Mouse (Mus musculus): ENCODE measurements around the gene Atat1. TPM values are rescaled to one million over a fixed set of nuclear protein-coding genes. Genes with fewer than 3 reads are reported as not detected.

The Atat1 gene
- polyA plus RNA-seq, 1 experiment from 2014 or later, result 4.8 TPM

DNA sequence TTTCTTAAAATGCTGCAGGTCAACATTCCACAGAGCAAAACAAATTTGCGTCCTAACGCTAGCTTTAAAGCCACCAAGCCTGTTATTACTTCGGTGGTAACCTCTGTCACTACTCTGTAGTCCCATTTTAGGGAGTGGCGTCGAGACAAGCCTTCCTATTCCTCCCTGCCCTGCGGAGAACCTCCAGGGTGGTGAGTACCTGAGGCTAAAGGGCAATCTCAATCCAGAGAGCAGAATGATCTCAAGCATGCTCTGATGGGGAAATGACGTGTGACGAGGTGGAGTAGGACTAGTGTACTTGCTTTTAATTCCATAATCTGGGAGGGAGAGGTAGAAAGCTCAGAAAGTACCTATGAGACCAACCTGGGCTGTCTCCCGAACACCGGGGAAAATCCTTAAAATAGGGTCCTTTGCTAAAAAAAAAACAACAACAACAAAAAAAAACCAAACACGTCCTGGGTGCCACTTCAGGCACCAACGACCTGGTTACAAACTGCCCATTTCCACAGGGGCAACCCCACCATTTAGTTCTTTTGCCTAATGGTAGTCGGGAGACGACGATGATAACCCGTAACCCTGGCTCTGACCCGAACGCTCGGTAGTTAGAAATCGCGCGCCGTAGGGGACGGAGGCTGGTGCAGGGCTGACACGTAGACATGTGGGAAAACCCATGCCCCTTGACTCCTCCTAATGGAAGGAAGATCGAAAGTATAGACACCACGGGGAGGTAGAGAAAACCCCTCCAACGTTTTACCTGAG is 5.8 kb upstream of the Atat1 start:
- peak; percentile 8 for ATAC-seq
- Histone ChIP-seq H3K4me2 (ENCODE audit: low read depth, low read length) (peak overlapping the region; percentile 81), H3K4me1 (ENCODE audit: insufficient read depth) (peaks cover 16% of the 10 kb centered on the region), H3K27ac (ENCODE audit: low read depth) (peak overlapping the region; percentile 95), H3K9ac (replicated peaks) (peak overlapping the region; percentile 94), H3K4me3 (ENCODE audit: low read depth, low read length) (peak overlapping the region; percentile 63), H3K27me3 (ENCODE audit: insufficient read depth, low read length) (no peaks in the 10 kb centered on the region), H3K36me3 (replicated peaks; ENCODE audit: insufficient read depth, low read length) (peaks cover 36% of the 10 kb centered on the region), H3K9me3 (ENCODE audit: low read length) (no peaks in the 10 kb centered on the region)
- WGBS (ENCODE audit: insufficient replicate concordance), result 2% methylated on average over 28 of the region's 28 CpGs
- DNase-seq, result peak; percentile 37
- TF ChIP-seq EP300 (IDR thresholded peaks at IDR 0.05; ENCODE audit: low read depth) (no peak), CTCF (IDR thresholded peaks at IDR 0.05; ENCODE audit: low read depth) (no peak)

DNA sequence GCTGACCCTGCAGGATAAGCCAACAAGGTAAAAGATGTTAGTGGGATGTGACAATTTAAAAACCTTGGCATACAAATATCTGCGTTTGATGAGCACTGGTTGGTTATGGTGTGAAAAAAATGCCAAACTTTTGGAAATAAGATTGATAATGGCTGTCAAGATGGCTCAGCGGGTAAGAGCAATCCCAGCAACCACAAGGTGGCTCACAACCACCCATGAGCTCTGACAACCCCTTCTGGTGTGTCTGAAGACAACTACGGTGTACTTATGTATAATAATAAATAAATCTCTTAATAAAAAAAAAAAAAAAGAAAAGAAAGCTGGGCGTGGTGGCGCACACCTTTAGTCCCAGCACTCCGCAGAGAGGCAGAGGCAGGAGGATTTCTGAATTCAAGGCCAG is 5.1 kb upstream of the Atat1 start:
- Histone ChIP-seq H3K27ac (ENCODE audit: low read depth) (peak overlapping the region; percentile 95), H3K4me1 (ENCODE audit: insufficient read depth) (peaks cover 11% of the 10 kb centered on the region), H3K4me3 (ENCODE audit: low read depth, low read length) (peak overlapping the region; percentile 63), H3K27me3 (ENCODE audit: insufficient read depth, low read length) (no peaks in the 10 kb centered on the region), H3K9ac (replicated peaks) (peak overlapping the region; percentile 94; the same call in 1 of the 2 replicates), H3K4me2 (ENCODE audit: low read depth, low read length) (peak overlapping the region; percentile 81), H3K9me3 (ENCODE audit: low read length) (no peaks in the 10 kb centered on the region), H3K36me3 (replicated peaks; ENCODE audit: insufficient read depth, low read length) (peaks cover 36% of the 10 kb centered on the region)
- DNase-seq (no peak), ATAC-seq (no peak)
- WGBS (ENCODE audit: insufficient replicate concordance), result 57% methylated on average over 6 of the region's 6 CpGs
- TF ChIP-seq CTCF (IDR thresholded peaks at IDR 0.05; ENCODE audit: low read depth), result peak; percentile 35
- no peak for TF ChIP-seq EP300 (IDR thresholded peaks at IDR 0.05; ENCODE audit: low read depth)

DNA sequence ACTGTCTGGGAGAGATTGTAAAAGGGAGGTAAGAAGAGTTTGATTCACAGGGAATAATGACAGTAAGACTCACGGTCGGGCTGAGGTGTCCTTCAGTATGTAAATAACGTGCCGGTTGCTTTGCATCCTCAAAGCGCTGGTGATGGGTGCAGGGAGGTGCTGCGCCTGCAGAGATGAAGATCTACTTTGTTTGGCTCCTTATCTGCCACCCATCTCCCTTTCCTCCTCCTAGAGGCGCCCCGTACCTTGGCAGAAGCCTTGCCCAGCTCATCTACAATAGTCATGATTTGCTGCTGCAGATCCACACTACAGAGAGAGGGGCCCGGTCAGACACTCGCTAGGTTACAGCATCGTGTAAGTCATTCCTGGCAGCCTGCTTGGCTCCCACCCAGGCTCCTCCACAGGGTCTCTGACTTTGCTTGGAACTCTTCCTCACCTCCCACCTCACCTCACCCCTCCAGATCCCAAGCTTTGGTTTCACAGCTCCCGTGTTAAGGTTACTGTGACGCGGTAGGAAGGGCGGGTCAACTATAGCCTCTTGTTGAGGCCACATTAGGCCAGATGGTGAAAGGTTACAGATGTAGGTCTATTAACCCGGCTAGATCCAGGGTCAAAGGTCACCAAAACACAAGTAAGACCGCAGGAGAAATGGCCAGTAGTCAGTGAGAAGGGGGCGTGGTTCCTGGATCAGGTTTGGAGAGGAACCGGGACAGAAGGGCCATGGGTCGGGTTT is 523 bp downstream of the Atat1 start:
- Histone ChIP-seq H3K4me2 (ENCODE audit: low read depth, low read length) (peak overlapping the region; percentile 72), H3K27me3 (ENCODE audit: insufficient read depth, low read length) (no peaks in the 10 kb centered on the region), H3K9me3 (ENCODE audit: low read length) (no peaks in the 10 kb centered on the region), H3K4me3 (ENCODE audit: low read depth, low read length) (peak overlapping the region; percentile 62), H3K36me3 (replicated peaks; ENCODE audit: insufficient read depth, low read length) (peaks cover 28% of the 10 kb centered on the region), H3K4me1 (ENCODE audit: insufficient read depth) (peaks cover 9% of the 10 kb centered on the region), H3K27ac (ENCODE audit: low read depth) (peak overlapping the region; percentile 84), H3K9ac (replicated peaks) (peak overlapping the region; percentile 46)
- DNase-seq (no peak), ATAC-seq (peak; percentile 83)
- TF ChIP-seq CTCF (IDR thresholded peaks at IDR 0.05; ENCODE audit: low read depth), result no peak
- TF ChIP-seq EP300 (IDR thresholded peaks at IDR 0.05; ENCODE audit: low read depth), result no peak; the same call in 1 of the 2 replicates
- 22% methylated on average over 20 of the region's 20 CpGs for WGBS (ENCODE audit: insufficient replicate concordance)

DNA sequence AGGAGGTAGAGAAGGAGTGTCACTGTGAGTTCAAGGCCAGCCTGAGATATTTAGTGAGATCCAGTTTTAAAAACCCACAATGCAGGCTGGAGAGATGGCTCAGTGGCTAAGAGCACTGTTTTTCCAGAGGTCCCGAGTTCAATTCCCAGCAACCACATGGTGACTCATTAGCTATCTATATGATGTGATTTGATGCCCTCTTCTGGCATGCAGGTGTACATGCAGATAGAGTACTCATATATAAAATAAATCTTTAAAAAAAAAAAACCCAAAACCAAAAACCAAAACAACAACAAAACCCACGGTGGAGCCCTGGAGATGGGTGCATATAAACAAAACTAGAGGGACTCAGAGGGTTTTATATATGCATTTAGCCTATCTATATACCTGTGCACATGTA is 2.3 kb downstream of the Atat1 start:
- Histone ChIP-seq H3K27me3 (ENCODE audit: insufficient read depth, low read length) (no peaks in the 10 kb centered on the region), H3K4me1 (ENCODE audit: insufficient read depth) (peaks cover 9% of the 10 kb centered on the region), H3K4me2 (ENCODE audit: low read depth, low read length) (no peak overlapping the region), H3K27ac (ENCODE audit: low read depth) (no peak overlapping the region), H3K9me3 (ENCODE audit: low read length) (no peaks in the 10 kb centered on the region), H3K36me3 (replicated peaks; ENCODE audit: insufficient read depth, low read length) (peaks cover 16% of the 10 kb centered on the region), H3K9ac (replicated peaks) (no peak overlapping the region), H3K4me3 (ENCODE audit: low read depth, low read length) (no peak overlapping the region)
- DNase-seq, result no peak
- no peak for ATAC-seq
- TF ChIP-seq EP300 (IDR thresholded peaks at IDR 0.05; ENCODE audit: low read depth), result no peak
- peak; percentile 50 for TF ChIP-seq CTCF (IDR thresholded peaks at IDR 0.05; ENCODE audit: low read depth)
- 53% methylated on average over 2 of the region's 2 CpGs for WGBS (ENCODE audit: insufficient replicate concordance)

DNA sequence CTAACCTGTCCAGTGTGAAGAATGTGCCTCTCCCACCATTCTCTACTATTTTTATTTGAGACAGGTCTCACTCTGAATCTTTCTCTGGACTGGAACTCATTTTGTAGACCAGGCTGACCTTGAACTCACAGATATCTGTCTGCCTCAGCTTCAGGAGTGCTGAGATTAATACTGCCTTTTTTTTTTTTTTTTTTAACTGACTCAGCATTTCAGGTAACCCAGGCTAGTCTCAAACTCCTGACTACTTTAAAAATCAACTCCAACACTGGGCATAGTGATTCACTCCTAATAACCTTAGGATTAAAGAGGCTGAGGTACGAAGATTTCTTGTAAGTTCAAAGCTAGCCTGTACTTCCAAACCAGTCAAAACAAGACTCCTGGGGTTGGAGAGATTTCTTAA is 4.3 kb downstream of the Atat1 start:
- no peaks in the 10 kb centered on the region for H3K9me3 ChIP-seq (ENCODE audit: low read length)
- peaks cover 9% of the 10 kb centered on the region for H3K4me1 ChIP-seq (ENCODE audit: insufficient read depth)
- H3K9ac ChIP-seq (replicated peaks), result no peak overlapping the region
- H3K27me3 ChIP-seq (ENCODE audit: insufficient read depth, low read length), result no peaks in the 10 kb centered on the region
- H3K4me3 ChIP-seq (ENCODE audit: low read depth, low read length), result no peak overlapping the region
- H3K4me2 ChIP-seq (ENCODE audit: low read depth, low read length), result no peak overlapping the region
- TF ChIP-seq EP300 (IDR thresholded peaks at IDR 0.05; ENCODE audit: low read depth) (no peak), CTCF (IDR thresholded peaks at IDR 0.05; ENCODE audit: low read depth) (no peak)
- H3K27ac ChIP-seq (ENCODE audit: low read depth), result no peak overlapping the region
- ATAC-seq (no peak), DNase-seq (no peak)
- H3K36me3 ChIP-seq (replicated peaks; ENCODE audit: insufficient read depth, low read length), result peaks cover 4% of the 10 kb centered on the region
- 86% methylated on average over 1 of the region's 1 CpGs for WGBS (ENCODE audit: insufficient replicate concordance)

DNA sequence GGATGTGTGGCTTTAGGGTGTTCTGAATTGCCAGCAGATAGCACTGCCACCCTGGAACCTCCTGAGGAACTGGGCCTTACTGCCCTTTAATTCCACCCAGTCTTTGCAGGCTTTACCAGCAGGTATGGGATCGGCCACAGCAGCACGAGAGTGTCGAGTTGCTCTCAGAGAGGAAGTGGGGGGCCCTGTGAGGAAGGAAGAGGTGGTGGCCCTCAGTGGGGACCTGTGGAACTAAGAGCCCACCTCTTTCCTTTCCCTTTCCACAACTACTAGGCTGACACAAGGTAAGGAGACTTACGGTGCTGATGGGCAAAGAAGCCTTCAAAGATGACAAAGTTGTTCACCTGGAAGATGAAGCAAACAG is 5.9 kb downstream of the Atat1 start:
- H3K27ac ChIP-seq (ENCODE audit: low read depth), result 0 out of 2 replicates have a peak overlapping the region, but pooled peaks have one; percentile 8

More for the DNA sequence above, 5.9 kb downstream of the Atat1 start:
- H3K9ac ChIP-seq (replicated peaks), result no peak overlapping the region
- H3K36me3 ChIP-seq (replicated peaks; ENCODE audit: insufficient read depth, low read length), result peaks cover 4% of the 10 kb centered on the region
- H3K4me1 ChIP-seq (ENCODE audit: insufficient read depth), result peaks cover under 1% of the 10 kb centered on the region; the same call in 1 of the 2 replicates
- H3K9me3 ChIP-seq (ENCODE audit: low read length), result no peaks in the 10 kb centered on the region
- ATAC-seq, result no peak
- no peak for DNase-seq
- WGBS (ENCODE audit: insufficient replicate concordance), result 37% methylated on average over 4 of the region's 4 CpGs
- no peak for TF ChIP-seq CTCF (IDR thresholded peaks at IDR 0.05; ENCODE audit: low read depth)
- no peak for TF ChIP-seq EP300 (IDR thresholded peaks at IDR 0.05; ENCODE audit: low read depth)
- H3K4me2 ChIP-seq (ENCODE audit: low read depth, low read length), result no peak overlapping the region
- no peak overlapping the region for H3K4me3 ChIP-seq (ENCODE audit: low read depth, low read length)
- no peaks in the 10 kb centered on the region for H3K27me3 ChIP-seq (ENCODE audit: insufficient read depth, low read length)
